Mouse (Mus musculus): ENCODE results near the gene Zc2hc1c.

DNA sequence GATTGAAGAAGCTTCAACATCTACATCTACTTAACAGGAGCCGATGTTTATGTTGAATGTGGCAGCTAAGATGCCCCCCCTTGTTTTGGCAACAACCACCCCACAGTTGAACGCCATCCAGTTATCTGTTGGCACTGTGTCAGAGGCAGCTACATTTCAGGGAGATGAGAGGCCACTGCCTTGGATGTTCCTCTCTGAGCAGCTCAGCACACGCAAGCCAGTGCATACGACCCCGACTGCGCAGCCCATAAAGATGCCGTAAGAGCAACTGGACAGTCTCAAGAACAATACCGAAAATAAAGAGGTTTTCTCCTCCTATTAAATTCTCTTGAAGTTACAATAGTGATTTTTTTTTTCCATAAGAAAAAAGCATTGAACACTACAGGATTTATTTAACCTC lies 23.9 kb upstream of the Zc2hc1c start:
- no peak for TF ChIP-seq POLR2A (IDR thresholded peaks at IDR 0.05; ENCODE audit: extremely low read depth, insufficient read depth, low read length)
- TF ChIP-seq CTCF (IDR thresholded peaks at IDR 0.05; ENCODE audit: low read depth, low read length): no peak
